Mouse (Mus musculus): ENCODE measurements around the gene Jund.

Gene Jund

GRCm38 (mm10) chr8:70657739-70658138 lies 41.0 kb upstream of the Jund start:
- Histone ChIP-seq H3K36me3 (ENCODE audit: insufficient read depth, low read length) (peaks cover 40% of the 10 kb centered on the region), H3K4me1 (replicated peaks; ENCODE audit: low read depth, low read length) (peaks cover 68% of the 10 kb centered on the region), H3K4me3 (replicated peaks; ENCODE audit: low read length) (no peak overlapping the region), H3K27me3 (ENCODE audit: insufficient read depth, low read length) (no peaks in the 10 kb centered on the region), H3K9me3 (ENCODE audit: low read length) (no peaks in the 10 kb centered on the region)
- TF ChIP-seq POU5F1 (IDR thresholded peaks at IDR 0.05; ENCODE audit: borderline replicate concordance, low read length) (no peak), CTCF (conservative IDR thresholded peaks at IDR 0.05; ENCODE audit: low read length) (no peak), NANOG (IDR thresholded peaks at IDR 0.05; ENCODE audit: borderline replicate concordance, low read length) (no peak)

GRCm38 (mm10) chr8:70658897-70659603 lies 39.7 kb upstream of the Jund start:
- Histone ChIP-seq H3K36me3 (ENCODE audit: insufficient read depth, low read length) (peaks cover 39% of the 10 kb centered on the region), H3K4me1 (replicated peaks; ENCODE audit: low read depth, low read length) (peaks cover 65% of the 10 kb centered on the region), H3K27me3 (ENCODE audit: insufficient read depth, low read length) (no peaks in the 10 kb centered on the region), H3K9me3 (ENCODE audit: low read length) (no peaks in the 10 kb centered on the region), H3K4me3 (replicated peaks; ENCODE audit: low read length) (peak overlapping the region; percentile 93)
- TF ChIP-seq POU5F1 (IDR thresholded peaks at IDR 0.05; ENCODE audit: borderline replicate concordance, low read length) (no peak), NANOG (IDR thresholded peaks at IDR 0.05; ENCODE audit: borderline replicate concordance, low read length) (no peak), CTCF (conservative IDR thresholded peaks at IDR 0.05; ENCODE audit: low read length) (no peak)

DNA sequence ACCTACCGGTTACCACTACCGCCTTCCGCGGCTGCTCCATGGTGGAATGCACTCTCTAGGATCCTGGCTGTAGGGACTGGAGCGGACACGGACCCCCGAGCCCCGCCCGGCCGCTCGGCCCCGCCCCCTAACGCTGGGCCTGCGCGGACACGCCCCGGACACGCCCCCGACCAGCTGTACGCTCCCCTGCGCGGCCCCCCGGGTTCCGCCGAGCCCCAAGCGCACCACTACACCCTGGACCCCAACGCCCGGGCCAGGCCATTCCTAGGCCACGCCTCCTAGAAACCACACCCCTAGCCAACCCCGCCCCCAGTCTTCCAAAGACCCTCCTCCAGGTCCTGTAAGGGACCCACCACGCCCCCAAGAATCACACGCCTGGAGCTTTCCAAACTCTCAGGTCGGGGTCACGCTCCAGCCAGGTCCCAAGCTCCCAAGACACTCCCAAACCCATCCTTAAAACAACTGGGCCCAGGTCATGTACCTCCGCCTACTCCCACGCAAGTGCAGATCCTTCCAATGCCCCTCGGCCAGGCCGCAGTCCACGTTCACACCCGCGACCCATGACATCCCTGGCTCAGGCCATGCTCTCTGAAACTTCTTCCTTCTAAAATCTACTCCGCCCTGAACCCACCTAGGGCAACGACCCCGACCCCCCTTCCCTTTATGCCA lies 39.0 kb upstream of the Jund start:
- Histone ChIP-seq H3K4me1 (replicated peaks; ENCODE audit: low read depth, low read length) (peaks cover 59% of the 10 kb centered on the region), H3K27me3 (ENCODE audit: insufficient read depth, low read length) (no peaks in the 10 kb centered on the region), H3K9me3 (ENCODE audit: low read length) (no peaks in the 10 kb centered on the region), H3K4me3 (replicated peaks; ENCODE audit: low read length) (peak overlapping the region; percentile 93), H3K36me3 (ENCODE audit: insufficient read depth, low read length) (peaks cover 32% of the 10 kb centered on the region)
- no peak for TF ChIP-seq NANOG (IDR thresholded peaks at IDR 0.05; ENCODE audit: borderline replicate concordance, low read length)
- no peak for TF ChIP-seq CTCF (conservative IDR thresholded peaks at IDR 0.05; ENCODE audit: low read length)

DNA sequence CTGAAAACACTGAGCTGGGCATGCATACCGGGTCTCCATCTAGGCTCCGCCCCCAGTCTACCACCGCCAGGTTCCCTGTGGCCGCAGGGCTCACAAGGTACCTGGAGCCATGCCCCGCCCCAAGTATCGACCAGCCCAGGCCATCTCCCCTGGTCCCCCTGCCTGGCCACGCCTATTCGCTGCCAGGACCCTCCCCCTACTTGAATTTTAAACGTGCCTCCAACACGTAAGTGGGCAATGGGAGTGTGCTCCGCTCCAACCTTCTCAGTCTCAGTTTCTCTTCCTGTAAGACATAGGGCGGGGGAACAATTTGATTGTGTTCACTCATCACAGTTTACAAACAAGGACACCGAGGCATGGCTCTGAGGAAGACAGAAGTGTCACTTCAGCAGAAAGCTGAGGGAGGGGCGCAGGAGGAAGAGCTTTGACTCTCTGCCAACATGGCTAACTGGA lies 38.5 kb upstream of the Jund start, which contains the start of gene Pgpep1:
TSS of gene Pgpep1 (minus strand) at position 116 of the 453 bp plus-strand sequence.
- Histone ChIP-seq H3K36me3 (ENCODE audit: insufficient read depth, low read length) (peaks cover 26% of the 10 kb centered on the region), H3K4me1 (replicated peaks; ENCODE audit: low read depth, low read length) (peaks cover 57% of the 10 kb centered on the region), H3K9me3 (ENCODE audit: low read length) (no peaks in the 10 kb centered on the region), H3K27me3 (ENCODE audit: insufficient read depth, low read length) (no peaks in the 10 kb centered on the region), H3K4me3 (replicated peaks; ENCODE audit: low read length) (peak within 1 kb of the TSS; percentile 93)
- no peak for TF ChIP-seq NANOG (IDR thresholded peaks at IDR 0.05; ENCODE audit: borderline replicate concordance, low read length)
- no peak for TF ChIP-seq POU5F1 (IDR thresholded peaks at IDR 0.05; ENCODE audit: borderline replicate concordance, low read length)
- no peak for TF ChIP-seq CTCF (conservative IDR thresholded peaks at IDR 0.05; ENCODE audit: low read length)

- Histone ChIP-seq H3K4me3 (replicated peaks; ENCODE audit: low read length) (no peak overlapping the region), H3K4me1 (replicated peaks; ENCODE audit: low read depth, low read length) (peaks cover 50% of the 10 kb centered on the region), H3K9me3 (ENCODE audit: low read length) (no peaks in the 10 kb centered on the region), H3K36me3 (ENCODE audit: insufficient read depth, low read length) (no peaks in the 10 kb centered on the region), H3K27me3 (ENCODE audit: insufficient read depth, low read length) (no peaks in the 10 kb centered on the region)
- TF ChIP-seq POU5F1 (IDR thresholded peaks at IDR 0.05; ENCODE audit: borderline replicate concordance, low read length) (no peak), NANOG (IDR thresholded peaks at IDR 0.05; ENCODE audit: borderline replicate concordance, low read length) (no peak), CTCF (conservative IDR thresholded peaks at IDR 0.05; ENCODE audit: low read length) (no peak)
Measured at GRCm38 (mm10) chr8:70663691-70664090, 35.1 kb upstream of the Jund start.

DNA sequence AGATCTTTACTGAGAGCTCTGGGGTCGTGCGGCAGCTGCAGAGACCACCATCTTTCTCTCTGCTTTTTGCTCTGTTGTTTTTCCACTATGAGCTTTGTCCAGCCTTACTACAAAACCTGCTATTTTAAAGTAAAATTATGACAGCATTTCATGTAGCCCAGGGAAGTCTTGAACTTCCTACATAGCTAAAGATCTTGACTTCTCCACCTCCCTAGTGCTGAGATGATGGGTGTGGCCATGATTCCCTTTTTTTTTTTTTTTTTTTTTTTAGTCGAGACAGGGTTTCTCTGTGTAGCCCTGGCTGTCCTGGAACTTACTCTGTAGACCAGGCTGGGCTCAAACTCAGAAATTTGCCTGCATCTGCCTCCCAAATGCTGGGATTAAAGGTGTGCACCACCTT lies 34.1 kb upstream of the Jund start:
- H3K4me1 ChIP-seq (replicated peaks; ENCODE audit: low read depth, low read length), result peaks cover 45% of the 10 kb centered on the region
- H3K9me3 ChIP-seq (ENCODE audit: low read length), result no peaks in the 10 kb centered on the region
- H3K4me3 ChIP-seq (replicated peaks; ENCODE audit: low read length), result no peak overlapping the region
- H3K36me3 ChIP-seq (ENCODE audit: insufficient read depth, low read length), result no peaks in the 10 kb centered on the region
- no peaks in the 10 kb centered on the region for H3K27me3 ChIP-seq (ENCODE audit: insufficient read depth, low read length)
- TF ChIP-seq CTCF (conservative IDR thresholded peaks at IDR 0.05; ENCODE audit: low read length) (no peak), POU5F1 (IDR thresholded peaks at IDR 0.05; ENCODE audit: borderline replicate concordance, low read length) (no peak), NANOG (IDR thresholded peaks at IDR 0.05; ENCODE audit: borderline replicate concordance, low read length) (no peak)

GRCm38 (mm10) chr8:70665599-70665998 lies 33.1 kb upstream of the Jund start:
- Histone ChIP-seq H3K4me3 (replicated peaks; ENCODE audit: low read length) (0 out of 2 replicates have a peak overlapping the region, but pooled peaks have one; percentile 4), H3K4me1 (replicated peaks; ENCODE audit: low read depth, low read length) (peaks cover 43% of the 10 kb centered on the region), H3K36me3 (ENCODE audit: insufficient read depth, low read length) (no peaks in the 10 kb centered on the region), H3K9me3 (ENCODE audit: low read length) (no peaks in the 10 kb centered on the region), H3K27me3 (ENCODE audit: insufficient read depth, low read length) (no peaks in the 10 kb centered on the region)
- no peak for TF ChIP-seq NANOG (IDR thresholded peaks at IDR 0.05; ENCODE audit: borderline replicate concordance, low read length)
- no peak for TF ChIP-seq POU5F1 (IDR thresholded peaks at IDR 0.05; ENCODE audit: borderline replicate concordance, low read length)
- no peak for TF ChIP-seq CTCF (conservative IDR thresholded peaks at IDR 0.05; ENCODE audit: low read length)

GRCm38 (mm10) chr8:70667071-70667470 lies 31.7 kb upstream of the Jund start:
- TF ChIP-seq NANOG (IDR thresholded peaks at IDR 0.05; ENCODE audit: borderline replicate concordance, low read length), result no peak
- TF ChIP-seq CTCF (conservative IDR thresholded peaks at IDR 0.05; ENCODE audit: low read length), result no peak
- no peak for TF ChIP-seq POU5F1 (IDR thresholded peaks at IDR 0.05; ENCODE audit: borderline replicate concordance, low read length)
- Histone ChIP-seq H3K9me3 (ENCODE audit: low read length) (no peaks in the 10 kb centered on the region), H3K36me3 (ENCODE audit: insufficient read depth, low read length) (no peaks in the 10 kb centered on the region), H3K27me3 (ENCODE audit: insufficient read depth, low read length) (no peaks in the 10 kb centered on the region), H3K4me3 (replicated peaks; ENCODE audit: low read length) (no peak overlapping the region), H3K4me1 (replicated peaks; ENCODE audit: low read depth, low read length) (peaks cover 46% of the 10 kb centered on the region)

All from E14TG2a.4 (cell line).